Mouse (Mus musculus) olfactory bulb, adult 2 months (tissue): ENCODE data around the gene Hist1h2ae.

Experiments
- CTCF ChIP-seq: fragments of 200-500 bp; IDR thresholded peaks from 2 replicates; pipeline ENCODE4 v1.5.1; 2012; ENCODE audit warnings: low read depth, mild to moderate bottlenecking, low read length, moderate library complexity; ENCODE audit not compliant: insufficient read depth
- POLR2A ChIP-seq: fragments of 200-500 bp; IDR thresholded peaks from 2 replicates; pipeline ENCODE4 v1.6.1; 2012; ENCODE audit warnings: mild to moderate bottlenecking, low read depth, low read length, moderate library complexity; ENCODE audit not compliant: insufficient read depth

DNA sequence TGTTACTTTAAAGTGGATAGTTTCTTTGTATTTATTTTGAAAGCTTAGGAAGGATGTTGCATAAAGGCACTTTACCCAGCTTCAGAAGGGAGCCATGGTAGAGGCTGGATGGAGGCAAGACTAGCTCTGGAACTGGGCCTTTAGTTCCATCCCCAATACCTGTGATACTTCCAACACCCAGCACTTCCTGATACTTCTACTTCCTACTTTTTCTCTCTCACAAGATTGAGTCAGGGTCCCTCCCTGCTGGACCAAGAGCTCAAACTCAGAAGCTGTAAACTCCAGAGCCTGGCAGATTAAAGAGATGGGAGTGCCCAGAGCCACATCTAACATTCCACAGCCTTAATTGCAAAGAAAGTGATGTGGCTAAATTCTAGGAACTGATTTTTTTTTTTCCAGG is 13.3 kb upstream of the Hist1h2ae start:
- no peak for TF ChIP-seq CTCF
- no peak for TF ChIP-seq POLR2A
